Mouse (Mus musculus): ENCODE results near the gene Tnfaip1.
A peak's percentile ranks its signal among the peaks of the same experiment; 100 is the strongest.

Tnfaip1 gene

DNA sequence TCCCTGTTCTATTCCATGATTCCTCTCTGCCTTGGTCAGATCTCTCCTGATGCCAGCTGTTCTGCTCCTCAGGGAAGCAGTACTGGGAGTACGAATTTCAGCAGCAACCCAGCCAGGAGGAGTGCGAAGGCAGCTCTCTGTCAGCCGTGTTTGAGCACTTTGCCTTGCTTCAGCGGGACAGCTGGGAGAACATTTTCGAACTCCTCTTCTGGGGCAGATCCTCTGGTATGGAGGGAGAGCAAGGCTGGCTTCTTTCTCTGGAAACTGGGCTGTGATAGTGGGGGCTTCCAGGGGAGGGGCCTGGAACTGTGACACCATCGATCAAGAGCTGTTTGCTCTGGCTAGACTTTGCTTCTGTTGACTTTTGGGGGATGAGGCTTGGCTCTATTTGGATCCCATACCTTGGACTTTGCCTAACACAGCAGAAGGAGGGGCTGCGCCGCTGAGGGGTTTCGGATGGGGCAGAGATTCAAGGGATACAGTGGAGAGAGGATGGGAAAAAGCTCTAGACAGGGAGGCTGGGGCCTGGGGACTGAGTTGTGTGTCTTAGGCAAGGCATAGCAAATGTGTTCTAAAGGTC lies 35.4 kb downstream of the Tnfaip1 start:
- no peak for DNase-seq (ENCODE audit: low spot score)

DNA sequence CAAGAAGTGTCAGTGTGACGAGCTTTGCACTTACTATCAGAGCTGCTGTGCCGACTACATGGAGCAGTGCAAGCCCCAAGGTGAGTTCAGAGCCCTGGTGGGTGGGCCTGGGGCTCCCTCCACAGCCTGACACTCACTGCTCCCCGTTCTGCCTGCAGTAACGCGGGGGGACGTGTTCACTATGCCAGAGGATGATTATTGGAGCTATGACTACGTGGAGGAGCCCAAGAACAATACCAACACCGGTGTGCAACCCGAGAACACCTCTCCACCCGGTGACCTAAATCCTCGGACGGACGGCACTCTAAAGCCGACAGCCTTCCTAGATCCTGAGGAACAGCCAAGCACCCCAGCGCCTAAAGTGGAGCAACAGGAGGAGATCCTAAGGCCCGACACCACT lies 36.6 kb downstream of the Tnfaip1 start:
- no peak for DNase-seq (ENCODE audit: low spot score)

- DNase-seq (ENCODE audit: low spot score) = no peak
Observed at GRCm38 (mm10) chr11:78499004-78499403, 37.1 kb downstream of the Tnfaip1 start, which contains the start of gene Vtn. Gene Vtn (plus strand): TSS chr11:78499091.

- peak; percentile 86 for DNase-seq (ENCODE audit: low spot score)
Observed at GRCm38 (mm10) chr11:78497544-78498522, 38.3 kb downstream of the Tnfaip1 start, which contains the start of gene Sarm1. Gene Sarm1 (minus strand): TSS chr11:78497754.

DNA sequence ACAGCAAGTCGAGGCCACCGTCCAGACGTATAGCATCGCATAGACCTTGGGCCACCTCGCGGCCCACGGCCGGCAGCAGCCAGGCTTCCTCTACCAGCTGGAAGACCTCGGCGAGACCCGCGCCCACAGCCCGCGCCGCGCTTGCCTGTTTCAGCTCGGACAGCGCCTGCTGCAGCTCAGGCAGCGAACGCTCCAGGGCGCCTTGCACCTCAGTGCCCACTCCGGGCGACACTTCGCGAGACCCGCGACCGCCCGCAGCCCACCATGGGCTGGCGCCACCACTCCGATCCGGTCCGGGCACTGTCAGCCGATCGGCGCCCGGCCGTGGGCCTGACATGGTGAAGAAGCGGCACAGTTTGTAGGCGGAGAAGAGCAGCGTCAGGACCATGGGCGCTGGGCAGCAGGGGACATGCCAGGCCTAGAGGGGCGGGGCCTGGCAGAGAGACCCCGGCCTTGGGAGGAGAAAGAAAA lies 39.0 kb downstream of the Tnfaip1 start:
- no peak for DNase-seq (ENCODE audit: low spot score)

GRCm38 (mm10) chr11:78495904-78496303 lies 40.2 kb downstream of the Tnfaip1 start:
- DNase-seq (ENCODE audit: low spot score) = no peak

GRCm38 (mm10) chr11:78490781-78491241 lies 45.3 kb downstream of the Tnfaip1 start:
- DNase-seq (ENCODE audit: low spot score) = no peak

- DNase-seq (ENCODE audit: low spot score) = peak; percentile 61
Observed at GRCm38 (mm10) chr11:78488168-78488567, 48.0 kb downstream of the Tnfaip1 start.

GRCm38 (mm10) chr11:78483639-78484038 lies 52.5 kb downstream of the Tnfaip1 start:
- DNase-seq (ENCODE audit: low spot score) = no peak

DNA sequence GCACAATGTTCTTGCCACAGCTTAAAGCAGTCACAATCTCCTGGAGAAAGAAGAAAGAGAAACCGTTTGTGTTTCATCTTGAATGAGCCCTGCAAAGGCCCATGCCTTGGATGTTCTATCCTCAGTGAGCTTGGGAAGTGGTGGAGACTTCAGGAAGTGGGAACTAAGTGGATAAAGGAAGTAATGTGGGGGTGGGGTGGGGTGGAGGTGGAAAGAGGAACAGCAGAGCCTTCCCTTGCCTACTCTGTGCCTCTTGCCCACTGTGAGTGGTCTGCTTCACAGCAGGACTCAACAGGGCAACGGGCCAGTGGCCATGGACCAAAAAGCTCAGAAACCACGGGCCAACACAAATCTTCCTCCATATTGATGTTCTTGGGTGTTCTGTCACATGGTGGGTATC lies 60.8 kb downstream of the Tnfaip1 start:
- DNase-seq (ENCODE audit: low spot score) = no peak

All from urinary bladder, postnatal 25 days (tissue).